Mouse (Mus musculus) cortical plate, adult 2 months (tissue): Measurements from ENCODE around the gene Srp72.

Source experiments
- CTCF ChIP-seq: fragments of 200-500 bp; IDR thresholded peaks from 2 replicates; pipeline ENCODE4 v1.5.1; 2011; ENCODE audit warnings: mild to moderate bottlenecking, control low read depth, low read length; ENCODE audit not compliant: insufficient read depth; ENCODE audit errors: extremely low read depth
- POLR2A ChIP-seq: fragments of 200-500 bp; IDR thresholded peaks from 2 replicates; pipeline ENCODE4 v1.6.1; 2011; ENCODE audit warnings: mild to moderate bottlenecking, low read length, control low read depth; ENCODE audit not compliant: insufficient read depth; ENCODE audit errors: extremely low read depth

- no peak for TF ChIP-seq CTCF
- TF ChIP-seq POLR2A: no peak
Measured at GRCm38 (mm10) chr5:76955474-76955873, 19.0 kb upstream of the Srp72 start.
